Mouse (Mus musculus) ES-E14 (cell line): ENCODE measurements around the gene Glod5. TPM values are rescaled to one million over a fixed set of nuclear protein-coding genes. Genes with fewer than 3 reads are reported as not detected.

Source experiments
- DNase-seq: peaks from one replicate; pipeline ENCODE4 v3.0.0-alpha.2; 2013; ENCODE audit warnings: low read depth, low spot score
- H3K27ac ChIP-seq: 2 replicates; pipeline ENCODE4 v1.5.1; 2012; ENCODE audit warnings: low read depth, mild to moderate bottlenecking, low read length, moderate library complexity, mixed read lengths; ENCODE audit not compliant: poor library complexity, insufficient read depth, severe bottlenecking
- H3K36me3 ChIP-seq: 2 replicates; pipeline ENCODE4 v1.6.1; 2012; ENCODE audit warnings: mild to moderate bottlenecking, low read length, moderate library complexity, mixed read lengths; ENCODE audit not compliant: control insufficient read depth, poor library complexity, insufficient read depth, severe bottlenecking
- H3K4me1 ChIP-seq, 2 experiments: fragments of 150-350 bp in 1 of 2; sonication (generic) in 1 of 2; 2 replicates each; pipeline ENCODE4 v1.6.1; 2012; ENCODE audit warnings: low read length in 2 of 2, mild to moderate bottlenecking in 1 of 2, mixed read lengths in 1 of 2; ENCODE audit not compliant: control insufficient read depth in 2 of 2, insufficient read depth in 2 of 2, poor library complexity in 1 of 2
- H3K4me3 ChIP-seq, 2 experiments: fragments of 150-350 bp in 1 of 2; sonication (generic) in 1 of 2; 2 replicates each; pipeline ENCODE4 v1.5.1; 2012; ENCODE audit warnings: low read length in 2 of 2, low read depth in 1 of 2, mild to moderate bottlenecking in 1 of 2, mixed read lengths in 1 of 2; ENCODE audit not compliant: insufficient read depth in 1 of 2, poor library complexity in 1 of 2, severe bottlenecking in 1 of 2
- H3K9ac ChIP-seq: 2 replicates; pipeline ENCODE4 v1.6.1; 2012; ENCODE audit warnings: low read depth, mild to moderate bottlenecking, low read length, mixed read lengths; ENCODE audit not compliant: poor library complexity, insufficient read depth, severe bottlenecking
- H3K9me3 ChIP-seq: fragments of 150-350 bp; sonication (generic); 2 replicates; pipeline ENCODE4 v1.6.1; 2012; ENCODE audit warnings: low read depth, mild to moderate bottlenecking, low read length; ENCODE audit not compliant: control insufficient read depth, insufficient read depth
- CHD2 ChIP-seq: IDR thresholded peaks from 2 replicates; pipeline ENCODE4 v1.6.1; 2014; ENCODE audit warnings: mild to moderate bottlenecking, low read depth, low read length, inconsistent platforms
- HCFC1 ChIP-seq: IDR thresholded peaks from 2 replicates; pipeline ENCODE4 v1.6.1; 2012; ENCODE audit warnings: low read length, inconsistent platforms, borderline replicate concordance; ENCODE audit not compliant: insufficient read depth
- MAFK ChIP-seq: IDR thresholded peaks from 2 replicates; pipeline ENCODE4 v1.6.1; 2014; ENCODE audit warnings: mild to moderate bottlenecking, low read depth, low read length, inconsistent platforms; ENCODE audit not compliant: insufficient read depth
- ZC3H11A ChIP-seq: IDR thresholded peaks from 2 replicates; pipeline ENCODE4 v1.6.1; 2012; ENCODE audit warnings: low read depth, mild to moderate bottlenecking, inconsistent platforms, low read length, borderline replicate concordance
- ZNF384 ChIP-seq: IDR thresholded peaks from 2 replicates; pipeline ENCODE4 v1.6.1; 2012; ENCODE audit warnings: low read depth, low read length, inconsistent platforms
- in situ Hi-C, 2 experiments: fragments of 600-800 bp; cut with MboI; formaldehyde crosslinking; loops; one replicate each; pipeline ENCODE4 v1.15.1; 2025; ENCODE audit warnings: low sequenced_read_pairs in 2 of 2, inconsistent platforms in 1 of 2; ENCODE audit not compliant: unreplicated experiment in 2 of 2
- total RNA-seq: library from RNA; depleted of rRNA; stranded (reverse); fragments of 300-350 nt; gene quantifications from 2 replicates; pipeline ENCODE4 v1.2.3, GENCODE M21; 2012

Gene Glod5
- total RNA-seq, 1 experiment, result 4.6 TPM

GRCm38 (mm10) chrX:7977892-7978291 lies 40.4 kb downstream of the Glod5 start, which contains the start of gene Gata1:
Gene Gata1, minus strand, starts transcription at chrX:7978071.
- Histone ChIP-seq H3K36me3 (no peaks in the 10 kb centered on the region), H3K9ac (no peak within 1 kb of the TSS), H3K4me3 (no peak within 1 kb of the TSS), H3K27ac (no peak within 1 kb of the TSS), H3K9me3 (no peaks in the 10 kb centered on the region), H3K4me1 (peaks cover 0 to 2% of the 10 kb centered on the region in 2 experiments; a peak in 1 of 4 replicates)
- in situ Hi-C loops, result no loop called here
- TF ChIP-seq ZNF384, result no peak
- no peak for TF ChIP-seq MAFK
- no peak for TF ChIP-seq ZC3H11A
- no peak for TF ChIP-seq HCFC1
- no peak for TF ChIP-seq CHD2
- no peak for DNase-seq

- no peak for DNase-seq
- peaks cover 0 to 5% of the 10 kb centered on the region in 2 experiments; a peak in 1 of 4 replicates for H3K4me1 ChIP-seq
- TF ChIP-seq CHD2 (no peak), MAFK (no peak), ZNF384 (no peak), ZC3H11A (no peak), HCFC1 (no peak)
These were observed 47.0 kb downstream of the Glod5 start for GRCm38 (mm10) chrX:7971292-7971691.

GRCm38 (mm10) chrX:7968899-7969298 lies 49.4 kb downstream of the Glod5 start:
- Histone ChIP-seq H3K36me3 (no peaks in the 10 kb centered on the region), H3K9ac (no peak overlapping the region), H3K9me3 (no peaks in the 10 kb centered on the region), H3K27ac (no peak overlapping the region), H3K4me1 (peaks cover 0 to 6% of the 10 kb centered on the region in 2 experiments; a peak in 1 of 4 replicates), H3K4me3 (no peak overlapping the region)
- in situ Hi-C loops, result no loop called here
- TF ChIP-seq ZNF384 (no peak), CHD2 (no peak), HCFC1 (no peak), ZC3H11A (no peak), MAFK (no peak)
- no peak for DNase-seq

More at GRCm38 (mm10) chrX:7971292-7971691, 47.0 kb downstream of the Glod5 start:
- Histone ChIP-seq H3K4me3 (no peak overlapping the region), H3K27ac (no peak overlapping the region), H3K9ac (no peak overlapping the region), H3K9me3 (no peaks in the 10 kb centered on the region), H3K36me3 (no peaks in the 10 kb centered on the region)
- in situ Hi-C loops, result no loop called here

GRCm38 (mm10) chrX:7968226-7968625 lies 50.1 kb downstream of the Glod5 start:
- H3K4me3 ChIP-seq, result no peak overlapping the region
- H3K9ac ChIP-seq, result no peak overlapping the region
- TF ChIP-seq ZNF384, result no peak
- no peak overlapping the region for H3K27ac ChIP-seq
- H3K9me3 ChIP-seq, result no peaks in the 10 kb centered on the region
- in situ Hi-C loops, result no loop called here
- peaks cover 0 to 6% of the 10 kb centered on the region in 2 experiments; a peak in 1 of 4 replicates for H3K4me1 ChIP-seq
- no peaks in the 10 kb centered on the region for H3K36me3 ChIP-seq
- no peak for DNase-seq

- TF ChIP-seq ZC3H11A, result no peak
- no peak for TF ChIP-seq CHD2
- TF ChIP-seq HCFC1, result no peak
- TF ChIP-seq MAFK, result no peak
- no peak for TF ChIP-seq ZNF384
- Histone ChIP-seq H3K9me3 (no peaks in the 10 kb centered on the region), H3K4me1 (peaks cover 0 to 6% of the 10 kb centered on the region in 2 experiments; a peak in 1 of 4 replicates), H3K27ac (no peak overlapping the region), H3K9ac (no peak overlapping the region), H3K4me3 (no peak overlapping the region), H3K36me3 (no peaks in the 10 kb centered on the region)
- in situ Hi-C loops, result no loop called here
- DNase-seq, result no peak
These were observed 50.6 kb downstream of the Glod5 start for GRCm38 (mm10) chrX:7967596-7968201.
